Mouse (Mus musculus) C2C12 (cell line): ENCODE measurements around the gene Gfra1. TPM values are rescaled to one million over a fixed set of nuclear protein-coding genes. Genes with fewer than 3 reads are reported as not detected.

Experiments used
- H3K27me3 ChIP-seq: one replicate; pipeline ENCODE4 v1.6.1; 2011; ENCODE audit not compliant: control insufficient read depth, insufficient read depth, insufficient read length
- H3K36me3 ChIP-seq: one replicate; pipeline ENCODE4 v1.6.1; 2011; ENCODE audit not compliant: control insufficient read depth, insufficient read depth
- H3K4me3 ChIP-seq: one replicate; pipeline ENCODE4 v1.5.1; 2011; ENCODE audit warnings: mild to moderate bottlenecking, control low read depth; ENCODE audit not compliant: poor library complexity, insufficient read depth, severe bottlenecking
- H3K79me2 ChIP-seq: one replicate; pipeline ENCODE4 v1.6.1; 2011; ENCODE audit not compliant: control insufficient read depth, insufficient read depth
- H3K79me3 ChIP-seq: one replicate; pipeline ENCODE4 v1.6.1; 2011; ENCODE audit warnings: low read depth, control low read depth
- H3ac ChIP-seq: one replicate; pipeline ENCODE3; 2011; ENCODE audit warnings: low read depth; ENCODE audit not compliant: control insufficient read depth, insufficient read length
- CEBPB ChIP-seq: IDR thresholded peaks from one replicate; pipeline ENCODE4 v1.6.1; 2011; ENCODE audit warnings: low read depth, mild to moderate bottlenecking, control low read depth, moderate library complexity
- CTCF ChIP-seq: IDR thresholded peaks from one replicate; pipeline ENCODE4 v1.5.1; 2011; ENCODE audit not compliant: control insufficient read depth, insufficient read depth, insufficient read length
- FOSL1 ChIP-seq: IDR thresholded peaks from one replicate; pipeline ENCODE4 v1.8.0; 2011; ENCODE audit warnings: mild to moderate bottlenecking, low read length; ENCODE audit not compliant: poor library complexity, insufficient read depth, severe bottlenecking
- MAX ChIP-seq: IDR thresholded peaks from one replicate; pipeline ENCODE4 v1.6.1; 2011; ENCODE audit warnings: mild to moderate bottlenecking, control low read depth
- MYOD1 ChIP-seq: IDR thresholded peaks from one replicate; pipeline ENCODE4 v1.6.1; 2011; ENCODE audit warnings: low read depth; ENCODE audit not compliant: control insufficient read depth, insufficient read length
- MYOG ChIP-seq: IDR thresholded peaks from one replicate; pipeline ENCODE4 v1.6.1; 2011; ENCODE audit not compliant: control insufficient read depth, insufficient read length; ENCODE audit errors: extremely low read depth
- USF1 ChIP-seq: IDR thresholded peaks from one replicate; pipeline ENCODE4 v1.6.1; 2011; ENCODE audit warnings: low read depth, mild to moderate bottlenecking, control low read depth, moderate library complexity
- polyA plus RNA-seq: library from polyadenylated mRNA; unstranded; fragments of >200 nt; fragmentation: generic; extraction: Trizol; gene quantifications from one replicate; pipeline ENCODE4 v1.2.1, GENCODE M21; 2012; ENCODE audit warnings: missing spikeins

The Gfra1 gene
- polyA plus RNA-seq, 1 experiment: 16.8 TPM

DNA sequence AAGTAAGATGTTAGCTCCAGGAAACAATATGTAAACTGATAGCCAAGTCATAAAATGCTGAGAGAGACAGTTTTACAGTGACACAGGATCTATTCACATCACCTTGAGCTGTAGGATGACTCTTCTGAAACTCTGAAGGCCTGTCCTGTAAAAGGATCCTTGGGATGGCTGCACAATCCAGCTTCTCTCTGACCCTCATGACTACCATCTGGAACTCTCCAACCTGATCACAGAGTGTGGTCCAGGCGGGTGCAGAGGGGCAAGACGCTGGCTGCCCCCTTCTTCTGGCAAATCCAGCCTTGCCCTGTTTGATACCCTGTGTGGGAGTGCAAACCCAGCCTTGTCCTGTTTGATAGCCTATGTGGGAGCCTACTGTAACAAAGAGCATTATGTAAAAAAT is 28.4 kb downstream of the Gfra1 start:
- TF ChIP-seq USF1 (no peak), MAX (no peak), FOSL1 (no peak), CEBPB (no peak), MYOD1 (no peak), CTCF (no peak), MYOG (no peak)
- no peaks in the 10 kb centered on the region for H3K27me3 ChIP-seq
- H3ac ChIP-seq: no peak overlapping the region
- no peak overlapping the region for H3K4me3 ChIP-seq
- no peaks in the 10 kb centered on the region for H3K79me2 ChIP-seq
- H3K79me3 ChIP-seq: no peaks in the 10 kb centered on the region
- no peaks in the 10 kb centered on the region for H3K36me3 ChIP-seq

DNA sequence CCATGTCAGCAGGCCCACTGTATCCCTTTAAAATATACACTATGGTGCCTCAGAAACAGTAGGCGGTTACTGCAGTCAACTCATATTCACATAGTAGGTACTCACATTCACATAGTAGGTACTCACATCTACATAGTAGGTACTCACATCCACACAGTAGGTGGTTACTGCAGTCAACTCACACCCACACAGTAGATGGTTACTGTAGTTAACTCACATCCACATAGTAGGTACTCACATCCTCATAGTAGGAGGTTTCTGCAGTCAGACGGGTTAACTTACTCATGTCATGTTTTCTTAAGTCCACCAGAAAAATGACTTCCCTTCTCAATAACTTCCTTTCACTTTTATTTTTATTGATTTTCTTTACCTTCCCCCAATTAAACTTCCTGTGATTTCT is 30.8 kb downstream of the Gfra1 start:
- H3K27me3 ChIP-seq: no peaks in the 10 kb centered on the region
- no peak overlapping the region for H3ac ChIP-seq
- no peaks in the 10 kb centered on the region for H3K36me3 ChIP-seq
- no peak for TF ChIP-seq MYOG
- no peak for TF ChIP-seq FOSL1
- no peak for TF ChIP-seq CEBPB
- no peak for TF ChIP-seq MYOD1
- no peak for TF ChIP-seq USF1
- no peak for TF ChIP-seq MAX
- no peak for TF ChIP-seq CTCF
- no peaks in the 10 kb centered on the region for H3K79me3 ChIP-seq
- H3K4me3 ChIP-seq: no peak overlapping the region
- H3K79me2 ChIP-seq: no peaks in the 10 kb centered on the region

GRCm38 (mm10) chr19:58424179-58424578 is 31.5 kb downstream of the Gfra1 start:
- H3K27me3 ChIP-seq: no peaks in the 10 kb centered on the region
- TF ChIP-seq CEBPB (no peak), MYOG (no peak), USF1 (no peak), CTCF (no peak), MYOD1 (no peak), MAX (no peak), FOSL1 (no peak)
- H3K36me3 ChIP-seq: no peaks in the 10 kb centered on the region
- H3ac ChIP-seq: no peak overlapping the region
- H3K4me3 ChIP-seq: no peak overlapping the region
- H3K79me2 ChIP-seq: no peaks in the 10 kb centered on the region
- no peaks in the 10 kb centered on the region for H3K79me3 ChIP-seq

DNA sequence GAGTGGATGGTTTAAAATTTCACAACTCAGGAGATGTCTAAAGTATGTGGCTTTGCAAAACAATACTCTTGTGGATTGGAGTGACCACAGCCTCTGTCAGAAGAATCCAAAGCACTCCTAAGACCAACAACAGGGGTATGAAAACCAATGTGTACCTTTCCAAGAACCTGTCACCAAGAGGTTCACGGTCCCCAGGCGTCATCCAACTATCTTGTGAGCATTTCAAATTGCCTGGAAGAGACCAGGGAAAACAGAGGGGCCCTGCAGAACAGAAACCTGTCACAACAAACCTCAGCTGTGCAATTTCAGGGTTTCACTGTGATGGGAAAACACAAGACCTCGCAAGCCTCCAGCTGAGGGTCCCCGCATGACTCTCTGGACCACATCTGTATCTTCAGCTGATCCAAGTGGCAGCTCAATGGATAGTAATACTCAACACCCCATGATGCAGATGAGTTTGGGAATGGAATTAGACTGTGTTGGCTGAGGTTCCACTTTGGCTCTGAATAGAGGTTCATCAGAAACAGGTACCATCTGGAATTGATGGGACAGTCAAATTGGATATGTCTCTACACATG is 32.7 kb downstream of the Gfra1 start:
- no peaks in the 10 kb centered on the region for H3K79me3 ChIP-seq
- no peaks in the 10 kb centered on the region for H3K36me3 ChIP-seq
- H3K79me2 ChIP-seq: no peaks in the 10 kb centered on the region
- no peak overlapping the region for H3ac ChIP-seq
- no peak overlapping the region for H3K4me3 ChIP-seq
- no peak for TF ChIP-seq USF1
- H3K27me3 ChIP-seq: no peaks in the 10 kb centered on the region

DNA sequence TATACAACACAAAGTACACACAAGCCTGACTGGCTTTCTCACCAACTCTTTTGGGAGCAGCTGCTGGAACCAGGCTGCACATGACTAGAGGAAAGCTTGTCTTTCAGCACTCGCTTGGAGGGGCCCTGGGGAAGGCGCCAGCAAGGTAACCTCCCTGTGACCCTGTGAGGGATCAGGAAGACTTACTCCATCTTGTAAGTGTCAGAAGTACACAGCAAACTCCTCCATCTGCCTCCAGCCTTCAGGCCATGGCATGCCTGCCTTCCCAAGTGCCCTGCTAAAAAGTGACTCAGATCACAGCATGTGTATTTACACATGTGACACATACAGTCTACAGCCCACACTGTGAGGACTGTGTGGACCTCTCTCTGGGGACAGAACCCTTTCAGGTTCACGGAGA is 36.0 kb downstream of the Gfra1 start:
- Histone ChIP-seq H3K27me3 (no peaks in the 10 kb centered on the region), H3ac (no peak overlapping the region), H3K79me2 (no peaks in the 10 kb centered on the region), H3K36me3 (no peaks in the 10 kb centered on the region), H3K4me3 (no peak overlapping the region), H3K79me3 (no peaks in the 10 kb centered on the region)
- TF ChIP-seq USF1 (no peak), FOSL1 (no peak), MYOD1 (no peak), MAX (no peak), CTCF (no peak), CEBPB (no peak), MYOG (no peak)

DNA sequence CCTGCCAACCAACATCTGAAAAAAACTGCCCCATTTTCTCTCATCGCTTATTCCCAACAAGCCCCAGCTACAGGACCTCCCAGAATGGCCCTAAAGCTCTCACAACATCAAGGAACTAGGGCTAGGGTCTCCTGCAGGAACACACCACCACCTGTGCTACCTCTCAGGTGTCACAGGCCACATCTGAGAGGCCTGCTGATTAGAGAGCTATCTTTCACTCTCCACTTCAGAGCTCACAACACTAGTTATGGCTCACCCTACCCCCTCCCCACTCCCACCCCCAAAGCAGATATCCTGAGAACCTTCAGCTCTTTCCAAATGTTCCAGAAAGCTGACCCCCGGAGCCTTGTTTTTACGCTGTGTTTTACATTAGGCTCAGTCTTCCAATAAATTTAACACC is 36.4 kb downstream of the Gfra1 start:
- H3K79me2 ChIP-seq: no peaks in the 10 kb centered on the region
- no peaks in the 10 kb centered on the region for H3K36me3 ChIP-seq
- no peak overlapping the region for H3ac ChIP-seq
- no peaks in the 10 kb centered on the region for H3K27me3 ChIP-seq
- H3K4me3 ChIP-seq: no peak overlapping the region
- H3K79me3 ChIP-seq: no peaks in the 10 kb centered on the region
- TF ChIP-seq MYOD1: no peak
